Mouse (Mus musculus) heart, embryonic 14.5 days (tissue): ENCODE results near the gene Gm32742. TPM values are rescaled to one million over a fixed set of nuclear protein-coding genes. Genes with fewer than 3 reads are reported as not detected.

Experiments used
- ATAC-seq: fragments of 200-750 bp; cut with Nextera tagmentation; 2 replicates; pipeline ENCODE4 v1.8.0; 2017; ENCODE audit warnings: low read depth, moderate TSS enrichment; ENCODE audit not compliant: insufficient number of reproducible peaks, insufficient read depth, low FRiP score
- H3K27ac ChIP-seq, 2 experiments: fragments of 200-500 bp in 1 of 2; fragments of 300-500 bp in 1 of 2; sonication (generic) in 1 of 2; replicated peaks in 1 of 2; 2 replicates each; pipeline ENCODE4 v1.5.1; 2012 to 2014; ENCODE audit warnings: low read depth in 2 of 2, low read length in 2 of 2, control low read depth in 1 of 2, mild to moderate bottlenecking in 1 of 2, mixed read lengths in 1 of 2; ENCODE audit not compliant: control insufficient read depth in 1 of 2, insufficient read depth in 1 of 2
- H3K27me3 ChIP-seq: fragments of 300-500 bp; sonication (generic); 2 replicates; pipeline ENCODE4 v1.6.1; 2014; ENCODE audit warnings: mild to moderate bottlenecking, low read length, control low read depth; ENCODE audit not compliant: control insufficient read depth, insufficient read depth
- H3K36me3 ChIP-seq: fragments of 300-500 bp; sonication (generic); 2 replicates; pipeline ENCODE4 v1.6.1; 2014; ENCODE audit warnings: mild to moderate bottlenecking, control low read depth, low read length, mixed read lengths; ENCODE audit not compliant: control insufficient read depth, insufficient read depth
- H3K4me1 ChIP-seq, 2 experiments: fragments of 200-500 bp in 1 of 2; fragments of 300-500 bp in 1 of 2; sonication (generic) in 1 of 2; 2 replicates each; pipeline ENCODE4 v1.6.1; 2012 to 2014; ENCODE audit warnings: low read length in 2 of 2, control low read depth in 1 of 2, mixed read lengths in 1 of 2; ENCODE audit not compliant: control insufficient read depth in 2 of 2, insufficient read depth in 2 of 2
- H3K4me2 ChIP-seq: fragments of 300-500 bp; sonication (generic); 2 replicates; pipeline ENCODE4 v1.6.1; 2014; ENCODE audit warnings: mild to moderate bottlenecking, low read length
- H3K4me3 ChIP-seq, 2 experiments: fragments of 200-500 bp in 1 of 2; fragments of 300-500 bp in 1 of 2; sonication (generic) in 1 of 2; 2 replicates each; pipeline ENCODE4 v1.5.1; 2012 to 2014; ENCODE audit warnings: low read length in 2 of 2, mild to moderate bottlenecking in 2 of 2, control low read depth in 1 of 2, low read depth in 1 of 2, moderate library complexity in 1 of 2; ENCODE audit not compliant: control insufficient read depth in 1 of 2, insufficient read depth in 1 of 2
- H3K9ac ChIP-seq: fragments of 300-500 bp; sonication (generic); 2 replicates; pipeline ENCODE4 v1.6.1; 2014; ENCODE audit warnings: mild to moderate bottlenecking, low read length
- H3K9me3 ChIP-seq: fragments of 300-500 bp; sonication (generic); 2 replicates; pipeline ENCODE4 v1.6.1; 2016; ENCODE audit warnings: low read length, control low read depth; ENCODE audit not compliant: control insufficient read depth
- WGBS: fragments of 180-500 bp; shearing (Covaris S2); extraction: QIAGEN DNeasy Blood & Tissue Kit; methylation state at CpG from one replicate; pipeline ENCODE4 v1.1.7; 2014; 5-methylcytosine and 5-hydroxymethylcytosine counted together
- microRNA counts: library from miRNA; unstranded; fragments of <30 nt; microRNA quantifications from one replicate; lab custom pipeline; 2016
- microRNA-seq: library from miRNA; unstranded; fragments of <30 nt; microRNA quantifications from one replicate; pipeline ENCODE4, GENCODE M21; 2016
- polyA plus RNA-seq: library from polyadenylated mRNA; unstranded; fragments of >200 nt; fragmentation: Nextera tagmentation; extraction: Ambion mirVana; gene quantifications from 2 replicates; pipeline ENCODE4 v1.2.1, GENCODE M21; 2014

Gm32742 gene
- polyA plus RNA-seq, 1 experiment from 2014 or later: not detected

- Histone ChIP-seq H3K9ac (no peak overlapping the region), H3K36me3 (no peaks in the 10 kb centered on the region), H3K27me3 (0 out of 2 replicates have a peak, but pooled peaks cover 3% of the 10 kb centered on the region), H3K9me3 (no peaks in the 10 kb centered on the region), H3K4me1 (no peaks in the 10 kb centered on the region), H3K27ac (no peak overlapping the region), H3K4me3 (no peak overlapping the region), H3K4me2 (no peak overlapping the region)
- no peak for ATAC-seq
- 35% methylated on average over 2 of the region's 2 CpGs for WGBS
Measured at GRCm38 (mm10) chr9:51096306-51096705, 69.0 kb downstream of the Gm32742 start.

GRCm38 (mm10) chr9:51093697-51094096 is 71.6 kb downstream of the Gm32742 start:
- ATAC-seq: no peak
- H3K4me3 ChIP-seq: no peak overlapping the region
- H3K27me3 ChIP-seq: no peaks in the 10 kb centered on the region
- H3K27ac ChIP-seq: no peak overlapping the region
- no peak overlapping the region for H3K9ac ChIP-seq
- H3K9me3 ChIP-seq: no peaks in the 10 kb centered on the region
- 35% methylated on average over 5 of the region's 5 CpGs for WGBS
- no peak overlapping the region for H3K4me2 ChIP-seq
- no peaks in the 10 kb centered on the region for H3K36me3 ChIP-seq
- no peaks in the 10 kb centered on the region for H3K4me1 ChIP-seq

- no peak overlapping the region for H3K4me3 ChIP-seq
- no peak overlapping the region for H3K9ac ChIP-seq
- ATAC-seq: no peak
- 71% methylated on average over 5 of the region's 5 CpGs for WGBS
- no peaks in the 10 kb centered on the region for H3K36me3 ChIP-seq
- H3K9me3 ChIP-seq: no peaks in the 10 kb centered on the region
- H3K27ac ChIP-seq: no peak overlapping the region
- H3K4me1 ChIP-seq: peaks cover 0 to 10% of the 10 kb centered on the region in 2 experiments; a peak in 2 of 4 replicates
- no peaks in the 10 kb centered on the region for H3K27me3 ChIP-seq
- no peak overlapping the region for H3K4me2 ChIP-seq
Measured at GRCm38 (mm10) chr9:51081614-51082013, 83.7 kb downstream of the Gm32742 start.

MicroRNAs encoded within 50 kb of the gene (microRNA counts, 519-probe panel; counts per million panel counts)
- 322 counts per million, percentile 70 among the panel's probes with 10 or more counts for microRNA mmu-miR-34b-3p (lab: Ali Mortazavi, UCI)
- 322 counts per million, percentile 70 among the panel's probes with 10 or more counts for microRNA mmu-miR-34b-5p (lab: Ali Mortazavi, UCI)
- microRNA mmu-miR-34c (lab: Ali Mortazavi, UCI): 322 counts per million, percentile 70 among the panel's probes with 10 or more counts

Small RNAs within 50 kb of the gene (microRNA-seq; reads per million reads assigned to microRNA genes)
- 23.8 reads per million, percentile 33 among the genes with 10 or more reads in this experiment for gene Mir34b
- gene Mir34c: 519 reads per million, percentile 74 among the genes with 10 or more reads in this experiment

Other genes starting within 250 kb of the Gm32742 start
- gene Sik2, start 156.4 kb downstream of the Gm32742 start, polyA plus RNA-seq: 13.4 and 15.6 TPM in 2 replicates
- not detected in 2 replicates for gene Btg4, start 104.6 kb downstream of the Gm32742 start, polyA plus RNA-seq
- 11.5 and 11.6 TPM in 2 replicates for gene Layn, start 88.4 kb downstream of the Gm32742 start, polyA plus RNA-seq
- not detected in 2 replicates for gene 4833427G06Rik, start 63.4 kb downstream of the Gm32742 start, polyA plus RNA-seq
- not detected in 2 replicates for gene Pou2af1, start 48.2 kb upstream of the Gm32742 start, polyA plus RNA-seq
- gene Colca2, start 113.1 kb upstream of the Gm32742 start, polyA plus RNA-seq: 3.3 and 3.6 TPM in 2 replicates
- gene 1810046K07Rik, start 163.4 kb upstream of the Gm32742 start, polyA plus RNA-seq: not detected in 2 replicates